Mouse (Mus musculus): Measurements from ENCODE around the gene Gm42906. TPM values are rescaled to one million over a fixed set of nuclear protein-coding genes. Genes with fewer than 3 reads are reported as not detected.

Gm42906 gene
- polyA plus RNA-seq, 1 experiment from 2014 or later: not detected

GRCm38 (mm10) chr5:151022939-151023338 is 405.0 kb downstream of the Gm42906 start:
- Histone ChIP-seq H3K4me3 (replicated peaks; ENCODE audit: low read length) (no peak overlapping the region), H3K27me3 (replicated peaks; ENCODE audit: control insufficient read depth, insufficient read depth, low read length) (no peaks in the 10 kb centered on the region), H3K4me1 (replicated peaks; ENCODE audit: control insufficient read depth, insufficient read depth, low read length) (peaks cover 24% of the 10 kb centered on the region), H3K4me2 (ENCODE audit: low read length) (no peak overlapping the region), H3K9ac (replicated peaks; ENCODE audit: low read depth, low read length) (no peak overlapping the region), H3K36me3 (ENCODE audit: control insufficient read depth, insufficient read depth) (no peaks in the 10 kb centered on the region), H3K9me3 (ENCODE audit: control insufficient read depth, low read length) (no peaks in the 10 kb centered on the region), H3K27ac (ENCODE audit: low read length) (peak overlapping the region; percentile 51)
- peak; percentile 69 for ATAC-seq
- 6% methylated on average over 1 of the region's 1 CpGs for WGBS

GRCm38 (mm10) chr5:151022026-151022425 is 405.9 kb downstream of the Gm42906 start:
- no peaks in the 10 kb centered on the region for H3K9me3 ChIP-seq (ENCODE audit: control insufficient read depth, low read length)
- peaks cover 15% of the 10 kb centered on the region for H3K4me1 ChIP-seq (replicated peaks; ENCODE audit: control insufficient read depth, insufficient read depth, low read length)
- no peak overlapping the region for H3K4me2 ChIP-seq (ENCODE audit: low read length)
- H3K4me3 ChIP-seq (replicated peaks; ENCODE audit: low read length): no peak overlapping the region
- no peaks in the 10 kb centered on the region for H3K27me3 ChIP-seq (replicated peaks; ENCODE audit: control insufficient read depth, insufficient read depth, low read length)
- no peaks in the 10 kb centered on the region for H3K36me3 ChIP-seq (ENCODE audit: control insufficient read depth, insufficient read depth)
- H3K9ac ChIP-seq (replicated peaks; ENCODE audit: low read depth, low read length): no peak overlapping the region
- H3K27ac ChIP-seq (ENCODE audit: low read length): no peak overlapping the region
- 83% methylated on average over 7 of the region's 7 CpGs for WGBS
- no peak for ATAC-seq

- H3K36me3 ChIP-seq (ENCODE audit: control insufficient read depth, insufficient read depth): no peaks in the 10 kb centered on the region
- 83% methylated on average over 14 of the region's 14 CpGs for WGBS
- no peak overlapping the region for H3K9ac ChIP-seq (replicated peaks; ENCODE audit: low read depth, low read length)
- no peaks in the 10 kb centered on the region for H3K9me3 ChIP-seq (ENCODE audit: control insufficient read depth, low read length)
- no peaks in the 10 kb centered on the region for H3K27me3 ChIP-seq (replicated peaks; ENCODE audit: control insufficient read depth, insufficient read depth, low read length)
- no peak for ATAC-seq
- H3K4me3 ChIP-seq (replicated peaks; ENCODE audit: low read length): no peak overlapping the region
- H3K27ac ChIP-seq (ENCODE audit: low read length): no peak overlapping the region
- H3K4me1 ChIP-seq (replicated peaks; ENCODE audit: control insufficient read depth, insufficient read depth, low read length): peaks cover 12% of the 10 kb centered on the region
- no peak overlapping the region for H3K4me2 ChIP-seq (ENCODE audit: low read length)
These were observed 407.1 kb downstream of the Gm42906 start for GRCm38 (mm10) chr5:151020831-151021230.

GRCm38 (mm10) chr5:151020031-151020820 is 407.7 kb downstream of the Gm42906 start:
- Histone ChIP-seq H3K4me1 (replicated peaks; ENCODE audit: control insufficient read depth, insufficient read depth, low read length) (peaks cover 12% of the 10 kb centered on the region), H3K9me3 (ENCODE audit: control insufficient read depth, low read length) (no peaks in the 10 kb centered on the region), H3K4me3 (replicated peaks; ENCODE audit: low read length) (no peak overlapping the region), H3K27ac (ENCODE audit: low read length) (no peak overlapping the region), H3K4me2 (ENCODE audit: low read length) (no peak overlapping the region), H3K9ac (replicated peaks; ENCODE audit: low read depth, low read length) (no peak overlapping the region), H3K36me3 (ENCODE audit: control insufficient read depth, insufficient read depth) (no peaks in the 10 kb centered on the region), H3K27me3 (replicated peaks; ENCODE audit: control insufficient read depth, insufficient read depth, low read length) (no peaks in the 10 kb centered on the region)
- ATAC-seq: no peak
- 59% methylated on average over 13 of the region's 13 CpGs for WGBS

- Histone ChIP-seq H3K9ac (replicated peaks; ENCODE audit: low read depth, low read length) (no peak overlapping the region), H3K4me2 (ENCODE audit: low read length) (no peak overlapping the region), H3K9me3 (ENCODE audit: control insufficient read depth, low read length) (no peaks in the 10 kb centered on the region), H3K36me3 (ENCODE audit: control insufficient read depth, insufficient read depth) (no peaks in the 10 kb centered on the region), H3K4me3 (replicated peaks; ENCODE audit: low read length) (no peak overlapping the region), H3K4me1 (replicated peaks; ENCODE audit: control insufficient read depth, insufficient read depth, low read length) (peaks cover 12% of the 10 kb centered on the region), H3K27ac (ENCODE audit: low read length) (no peak overlapping the region), H3K27me3 (replicated peaks; ENCODE audit: control insufficient read depth, insufficient read depth, low read length) (no peaks in the 10 kb centered on the region)
- 69% methylated on average over 5 of the region's 5 CpGs for WGBS
- no peak for ATAC-seq
These were observed 409.0 kb downstream of the Gm42906 start for GRCm38 (mm10) chr5:151018959-151019358.

- 83% methylated on average over 5 of the region's 5 CpGs for WGBS
These were observed 409.5 kb downstream of the Gm42906 start for GRCm38 (mm10) chr5:151018450-151018849.

More at GRCm38 (mm10) chr5:151018450-151018849, 409.5 kb downstream of the Gm42906 start:
- Histone ChIP-seq H3K36me3 (ENCODE audit: control insufficient read depth, insufficient read depth) (no peaks in the 10 kb centered on the region), H3K27me3 (replicated peaks; ENCODE audit: control insufficient read depth, insufficient read depth, low read length) (no peaks in the 10 kb centered on the region), H3K4me1 (replicated peaks; ENCODE audit: control insufficient read depth, insufficient read depth, low read length) (peaks cover 10% of the 10 kb centered on the region), H3K4me3 (replicated peaks; ENCODE audit: low read length) (no peak overlapping the region), H3K4me2 (ENCODE audit: low read length) (no peak overlapping the region), H3K9me3 (ENCODE audit: control insufficient read depth, low read length) (no peaks in the 10 kb centered on the region), H3K27ac (ENCODE audit: low read length) (no peak overlapping the region), H3K9ac (replicated peaks; ENCODE audit: low read depth, low read length) (no peak overlapping the region)
- no peak for ATAC-seq

Other genes starting within 250 kb of the Gm42906 start
- gene Stard13, start 194.3 kb downstream of the Gm42906 start, polyA plus RNA-seq (2015; fragmentation: Nextera tagmentation; extraction: Ambion mirVana): 3.5 and 4.8 TPM in 2 replicates
- gene Vmn2r18, start 177.9 kb upstream of the Gm42906 start, polyA plus RNA-seq (2015; fragmentation: Nextera tagmentation; extraction: Ambion mirVana): not detected in 2 replicates
- 86.7 and 87.1 TPM in 2 replicates for gene Rfc3, start 223.1 kb upstream of the Gm42906 start, polyA plus RNA-seq (2015; fragmentation: Nextera tagmentation; extraction: Ambion mirVana)

Measured in forebrain, embryonic 16.5 days (tissue).